Mouse (Mus musculus): ENCODE measurements around the gene 2300002M23Rik. TPM values are rescaled to one million over a fixed set of nuclear protein-coding genes. Genes with fewer than 3 reads are reported as not detected.

2300002M23Rik gene
- 0.16 TPM in 1 of 2 replicates, not detected in the other for polyA plus RNA-seq (2015; fragmentation: Nextera tagmentation; extraction: Ambion mirVana)

DNA sequence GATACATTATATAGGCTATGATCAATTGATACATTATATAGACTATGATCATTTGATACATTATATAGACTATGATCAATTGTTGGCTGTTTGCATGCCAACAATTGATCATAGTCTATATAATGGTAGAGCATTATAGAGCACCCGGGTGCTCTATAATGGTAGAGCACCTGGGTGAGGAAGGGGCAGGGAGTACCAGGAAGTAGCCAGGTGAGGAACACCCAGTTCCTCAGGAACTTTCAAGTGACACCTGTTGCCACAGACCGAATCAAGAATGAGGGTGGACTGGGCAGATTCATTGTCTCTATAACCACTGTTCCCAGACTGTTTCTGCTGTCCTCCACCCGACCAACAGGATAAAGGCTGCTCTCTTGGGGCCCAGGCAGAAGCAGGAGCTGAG, at the start of gene 2300002M23Rik:
Gene 2300002M23Rik (plus strand): TSS at position 301 of the 400 bp plus-strand sequence.

DNA sequence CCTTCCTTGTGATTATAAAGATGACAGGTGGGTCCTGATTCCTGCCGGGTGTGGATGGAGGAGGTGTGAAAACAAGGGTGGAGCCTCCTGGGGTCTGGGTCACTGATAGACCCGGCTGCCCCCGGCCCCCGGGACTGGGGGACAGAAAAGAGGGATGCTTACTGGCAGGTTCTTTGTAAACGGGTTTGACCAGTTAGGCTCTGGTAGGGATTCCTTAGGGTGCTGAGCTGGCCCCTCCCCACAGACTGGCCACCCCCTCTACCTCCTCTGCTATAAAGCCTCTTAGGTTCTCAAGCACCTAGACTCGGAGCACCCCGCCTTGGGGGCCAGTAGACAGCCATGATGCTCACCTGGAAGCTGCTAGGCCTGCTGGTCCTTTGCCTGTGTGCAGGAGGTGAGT, 34.3 kb upstream of the 2300002M23Rik start, which contains the start of gene Psors1c2:
Gene Psors1c2 (plus strand): TSS at position 301 of the 400 bp plus-strand sequence.

DNA sequence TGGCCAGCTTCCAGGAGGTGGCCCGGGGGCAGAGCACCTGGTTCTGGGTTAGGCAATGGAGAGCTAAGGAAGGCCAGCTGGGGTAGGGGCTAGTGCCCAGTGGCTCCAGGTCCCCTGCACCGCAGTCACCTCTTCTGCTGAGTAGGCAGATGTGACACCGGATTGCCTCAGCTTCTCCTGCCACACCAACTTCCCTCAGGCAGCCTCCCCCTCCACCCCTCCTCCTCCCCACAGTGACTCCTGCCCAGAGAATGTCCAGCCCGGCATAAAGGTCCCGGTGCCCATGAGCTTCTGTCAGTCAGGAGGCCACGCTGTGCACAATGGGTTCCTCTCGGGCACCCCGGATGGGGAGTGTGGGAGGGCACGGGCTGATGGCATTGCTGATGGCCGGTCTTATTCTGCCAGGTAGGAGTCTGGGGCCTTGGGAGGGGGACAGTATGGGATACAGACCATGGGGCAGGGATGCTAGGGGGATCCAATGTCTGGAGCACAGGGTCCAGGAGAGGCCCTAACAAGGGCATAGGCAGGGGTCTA, 15.3 kb upstream of the 2300002M23Rik start, which contains the start of gene Cdsn:
Gene Cdsn (plus strand): TSS at position 248 of the 534 bp plus-strand sequence.

DNA sequence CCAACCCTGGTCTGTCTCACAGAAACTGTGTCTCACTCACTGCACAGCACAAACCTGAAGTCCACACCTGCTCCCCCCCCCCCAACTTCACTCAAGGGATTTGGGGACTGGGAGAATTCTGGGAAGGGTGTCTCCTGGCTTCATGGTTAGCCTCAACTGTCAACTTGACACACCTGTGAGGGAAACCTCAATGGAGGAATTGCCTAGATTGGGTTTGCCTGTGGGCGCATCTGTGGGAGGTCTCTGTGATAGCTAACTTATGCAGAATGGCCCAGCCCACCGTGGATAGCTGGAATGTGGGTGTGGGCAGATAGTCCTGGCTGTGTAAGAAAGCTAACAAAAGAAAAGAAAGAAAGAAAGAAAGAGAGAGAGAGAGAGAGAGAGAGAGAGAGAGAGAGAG, 34.0 kb downstream of the 2300002M23Rik start, which contains the start of gene Sfta2:
Gene Sfta2 (plus strand): TSS at position 301 of the 400 bp plus-strand sequence.

Other genes with a start within 250 kb of the 2300002M23Rik start
- 0.07 and 0.44 TPM in 2 replicates for gene H2-Q1, start 247.0 kb upstream of the 2300002M23Rik start, polyA plus RNA-seq (2015; fragmentation: Nextera tagmentation; extraction: Ambion mirVana)
- gene H2-Q2, start 225.2 kb upstream of the 2300002M23Rik start, polyA plus RNA-seq (2015; fragmentation: Nextera tagmentation; extraction: Ambion mirVana): 0.69 and 2.1 TPM in 2 replicates
- gene H2-Q4, start 187.8 kb upstream of the 2300002M23Rik start, polyA plus RNA-seq (2015; fragmentation: Nextera tagmentation; extraction: Ambion mirVana): 6.1 and 9.2 TPM in 2 replicates
- 0.16 and 1.2 TPM in 2 replicates for gene H2-Q6, start 142.6 kb upstream of the 2300002M23Rik start, polyA plus RNA-seq (2015; fragmentation: Nextera tagmentation; extraction: Ambion mirVana)
- 2.4 and 3.1 TPM in 2 replicates for gene H2-Q7, start 128.3 kb upstream of the 2300002M23Rik start, polyA plus RNA-seq (2015; fragmentation: Nextera tagmentation; extraction: Ambion mirVana)
- gene H2-Q10, start 97.4 kb upstream of the 2300002M23Rik start, polyA plus RNA-seq (2015; fragmentation: Nextera tagmentation; extraction: Ambion mirVana): 14.6 and 17.7 TPM in 2 replicates
- gene Pou5f1, start 61.4 kb upstream of the 2300002M23Rik start, polyA plus RNA-seq (2015; fragmentation: Nextera tagmentation; extraction: Ambion mirVana): 0.14 TPM in 1 of 2 replicates, not detected in the other
- gene Tcf19, start 50.6 kb upstream of the 2300002M23Rik start, polyA plus RNA-seq (2015; fragmentation: Nextera tagmentation; extraction: Ambion mirVana): 30.0 and 31.1 TPM in 2 replicates
- gene Cchcr1, start 50.4 kb upstream of the 2300002M23Rik start, polyA plus RNA-seq (2015; fragmentation: Nextera tagmentation; extraction: Ambion mirVana): 7.5 and 8.1 TPM in 2 replicates
- not detected in 2 replicates for gene Psors1c2, start 34.2 kb upstream of the 2300002M23Rik start, polyA plus RNA-seq (2015; fragmentation: Nextera tagmentation; extraction: Ambion mirVana)
- gene Cdsn, start 15.3 kb upstream of the 2300002M23Rik start, polyA plus RNA-seq (2015; fragmentation: Nextera tagmentation; extraction: Ambion mirVana): 0.32 and 0.65 TPM in 2 replicates
- gene Sfta2, start 34.1 kb downstream of the 2300002M23Rik start, polyA plus RNA-seq (2015; fragmentation: Nextera tagmentation; extraction: Ambion mirVana): 0.46 TPM in 2 replicates
- not detected in 2 replicates for gene Gm9573, start 59.2 kb downstream of the 2300002M23Rik start, polyA plus RNA-seq (2015; fragmentation: Nextera tagmentation; extraction: Ambion mirVana)
- gene Mucl3, start 76.2 kb downstream of the 2300002M23Rik start, polyA plus RNA-seq (2015; fragmentation: Nextera tagmentation; extraction: Ambion mirVana): 0.30 and 2.9 TPM in 2 replicates
- 6.7 and 11.2 TPM in 2 replicates for gene Vars2, start 100.1 kb downstream of the 2300002M23Rik start, polyA plus RNA-seq (2015; fragmentation: Nextera tagmentation; extraction: Ambion mirVana)
- gene Gtf2h4, start 106.3 kb downstream of the 2300002M23Rik start, polyA plus RNA-seq (2015; fragmentation: Nextera tagmentation; extraction: Ambion mirVana): 18.4 and 28.4 TPM in 2 replicates
- 34.6 and 39.0 TPM in 2 replicates for gene Ddr1, start 137.2 kb downstream of the 2300002M23Rik start, polyA plus RNA-seq (2015; fragmentation: Nextera tagmentation; extraction: Ambion mirVana)

All from adrenal gland, postnatal 0 days (tissue).